Mouse (Mus musculus) cerebellum, adult 11 months (tissue): ENCODE measurements around the gene Kif9.

ENCODE experiments used
- DNase-seq: peaks from one replicate; pipeline ENCODE4 v3.0.0; 2022

The Kif9 gene

DNA sequence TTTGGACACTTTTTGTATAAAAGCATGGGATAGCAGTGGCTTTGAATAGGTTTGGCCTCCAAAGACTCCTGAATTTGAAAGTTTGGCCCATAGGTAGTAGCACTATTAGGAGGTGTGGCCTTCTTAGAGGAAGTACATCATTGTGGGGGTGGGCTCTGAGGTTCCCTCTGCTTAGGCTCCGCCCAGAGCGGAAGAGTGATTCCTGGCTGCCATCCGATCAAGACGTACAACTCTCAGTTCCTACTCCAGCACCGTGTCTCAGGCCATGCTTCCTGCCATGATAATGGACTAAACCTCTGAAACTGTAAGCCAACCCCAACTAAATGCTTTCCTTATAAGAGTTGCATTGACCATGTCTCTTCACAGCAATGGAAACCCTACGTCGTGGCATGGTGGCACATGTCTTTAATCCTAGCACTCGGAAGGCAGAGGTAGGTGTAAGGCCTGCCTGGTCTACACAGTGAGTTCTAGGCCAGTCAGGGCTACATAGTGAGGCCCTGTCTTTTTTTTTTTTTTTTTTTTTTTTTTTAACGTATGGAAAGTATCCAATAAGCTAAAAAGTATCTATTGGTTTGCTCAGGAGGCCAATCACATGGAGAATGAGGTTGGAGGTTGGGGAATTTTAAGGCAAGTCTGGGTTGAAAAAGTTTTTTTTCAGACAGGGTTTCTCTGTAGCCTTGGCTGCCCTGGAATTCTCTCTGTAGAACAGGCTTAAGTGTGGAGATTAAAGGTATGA, 52.4 kb downstream of the Kif9 start:
- DNase-seq = no peak

DNA sequence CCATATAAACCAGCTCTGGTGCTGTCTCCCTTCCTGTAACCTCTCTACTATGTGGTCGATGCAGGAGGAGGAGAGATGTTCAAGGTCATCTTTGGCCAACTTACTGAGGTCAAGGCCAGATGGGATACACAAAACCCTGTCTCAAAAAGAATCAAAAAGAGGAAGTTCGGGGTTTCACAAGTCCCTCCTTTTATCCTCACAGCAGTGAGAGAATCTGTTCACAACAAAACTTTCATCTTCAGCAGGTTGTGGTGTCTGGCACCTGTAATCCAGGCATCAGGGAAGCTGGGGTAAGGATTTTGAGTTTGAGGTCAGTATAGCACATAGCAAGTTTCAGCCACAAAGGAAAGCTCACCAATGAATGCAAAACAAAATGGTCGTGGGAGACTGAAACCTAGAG, 53.9 kb downstream of the Kif9 start:
- DNase-seq = no peak

DNA sequence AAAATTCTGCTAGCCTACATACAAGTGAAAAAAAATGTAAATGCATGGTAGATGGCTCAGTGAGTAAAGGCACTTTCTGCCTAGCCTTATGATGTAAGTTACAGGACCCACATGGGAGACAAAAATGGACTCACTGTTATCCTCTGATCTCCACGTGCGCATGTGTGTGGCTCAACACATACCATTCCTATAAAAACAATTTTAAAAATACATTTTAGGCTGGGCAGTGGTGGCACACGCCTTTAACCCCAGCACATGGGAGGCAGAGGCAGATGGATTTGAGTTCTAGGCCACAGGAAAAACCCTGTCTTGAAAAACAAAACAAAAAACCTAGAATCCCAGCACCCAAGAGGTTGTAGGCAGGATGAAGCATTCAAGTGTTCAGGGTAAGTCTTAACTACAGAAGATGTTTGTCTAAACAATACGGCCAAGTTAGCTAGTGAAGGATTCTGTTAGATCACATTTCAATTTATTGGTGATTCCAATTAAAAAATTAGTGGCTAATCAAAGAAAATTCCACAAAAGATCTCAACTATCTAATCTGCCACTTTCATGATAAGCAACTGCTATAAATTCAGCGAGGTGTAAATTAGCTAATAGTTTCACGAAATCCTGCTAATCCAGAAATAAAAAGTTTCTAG, 54.5 kb downstream of the Kif9 start:
- no peak for DNase-seq

DNA sequence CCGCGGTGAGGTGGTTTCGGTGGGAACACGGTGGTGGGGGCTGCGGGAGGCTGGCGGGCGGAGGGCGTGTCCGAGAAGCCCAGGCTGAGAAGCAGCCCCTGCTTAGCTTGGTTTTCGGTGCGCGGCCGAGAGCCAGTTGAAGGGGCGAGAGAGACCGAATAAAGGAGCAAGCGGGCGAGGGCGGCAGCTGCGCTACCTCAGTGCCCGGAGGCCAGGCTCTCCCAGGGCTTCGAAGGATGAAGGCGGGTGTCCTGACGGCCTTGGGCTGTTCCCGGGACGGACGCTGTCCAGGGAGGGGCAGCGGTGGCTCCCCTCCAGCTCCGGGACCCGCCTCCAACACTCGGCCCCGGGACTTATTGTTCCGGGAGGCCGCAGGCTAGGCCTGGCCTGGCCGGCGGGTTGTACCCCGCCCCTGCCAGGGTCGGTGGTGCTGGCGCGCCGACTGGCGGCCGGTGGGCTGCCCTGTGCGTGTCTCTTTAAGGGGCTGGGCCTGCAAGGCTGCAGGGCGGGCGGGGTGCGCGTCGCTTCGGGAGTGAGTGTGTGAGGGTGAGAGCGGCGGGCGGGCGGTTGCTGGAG, 55.2 kb downstream of the Kif9 start:
- peak; percentile 91 for DNase-seq

DNA sequence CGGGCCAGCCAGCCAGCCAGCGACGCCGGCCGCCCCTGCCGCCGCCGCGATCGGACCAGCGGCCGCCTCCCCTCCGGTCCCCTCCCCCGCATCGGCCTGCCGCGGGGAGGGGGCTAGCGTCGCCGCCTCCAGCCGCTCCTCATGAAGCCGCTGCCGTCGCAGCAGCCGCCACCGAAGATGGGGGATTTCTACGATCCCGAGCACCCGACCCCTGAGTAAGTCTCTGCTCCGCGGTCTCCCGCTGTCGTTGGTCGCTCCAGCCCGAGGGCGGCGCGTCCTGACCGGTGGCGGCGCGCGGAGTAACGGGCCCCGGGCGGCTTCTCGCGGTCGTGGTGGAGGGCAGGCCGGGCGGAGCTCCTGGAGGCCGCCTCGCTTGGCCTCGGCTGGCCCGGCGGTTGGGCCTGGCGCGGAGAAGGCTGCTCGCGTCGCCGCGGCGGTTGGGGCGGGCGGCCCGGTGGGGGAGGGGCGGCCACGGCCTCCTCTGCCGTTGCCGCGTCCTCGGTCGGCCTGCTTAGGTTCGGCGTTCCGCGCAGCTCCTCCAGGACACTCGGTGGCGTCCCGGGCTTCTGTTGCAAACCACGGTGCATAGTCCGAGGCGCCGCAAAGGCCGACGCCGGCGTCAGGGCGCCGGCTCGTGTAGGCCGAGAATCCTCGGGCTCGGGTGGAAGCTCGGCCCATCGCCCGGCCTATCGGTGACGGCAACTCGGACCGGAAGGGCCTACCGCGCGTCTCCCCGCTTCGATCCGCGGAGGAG, 56.0 kb downstream of the Kif9 start, which contains the start of gene Setd2:
Gene Setd2, plus strand, starts transcription at position 60 of the 754 bp plus-strand sequence.
- peak; percentile 63 for DNase-seq

DNA sequence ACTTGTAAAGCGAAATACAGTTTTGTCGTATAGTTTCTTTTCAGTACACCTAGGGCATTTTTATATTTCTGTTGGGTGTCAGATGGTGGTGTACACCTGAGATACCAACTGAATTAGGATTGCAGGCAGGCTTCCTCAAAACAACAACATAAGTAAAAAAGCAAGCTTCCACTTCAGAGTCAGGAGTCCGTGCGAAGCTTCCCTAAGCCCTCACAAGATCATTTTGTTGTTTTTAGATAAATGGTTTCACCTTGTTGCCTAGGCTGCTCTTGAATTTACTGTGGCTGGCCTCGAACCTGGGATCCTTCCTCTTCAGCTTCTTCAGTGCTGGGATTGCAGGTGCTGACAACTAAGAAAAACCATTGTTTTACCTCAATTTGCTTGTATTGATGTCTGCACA, 56.9 kb downstream of the Kif9 start:
- DNase-seq = no peak

DNA sequence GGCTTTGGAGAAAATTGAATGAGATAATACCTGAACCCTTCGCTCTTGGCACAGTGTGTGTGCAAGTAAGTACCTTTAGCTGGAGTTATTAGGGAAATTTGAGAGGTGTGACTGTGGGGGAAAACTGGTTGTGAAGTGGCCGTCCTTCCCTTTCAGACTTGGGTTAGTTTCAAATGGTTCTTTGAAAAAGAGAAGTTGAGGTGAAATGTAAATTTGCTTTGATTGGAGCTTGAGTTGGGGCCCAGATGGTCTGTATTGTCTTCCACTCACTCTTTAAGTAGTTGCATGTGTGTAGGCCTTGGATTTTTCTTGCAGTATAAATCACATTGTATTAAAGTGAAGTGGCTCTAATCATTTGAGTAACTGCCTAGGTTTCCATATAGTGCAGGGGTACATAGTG, 58.4 kb downstream of the Kif9 start:
- no peak for DNase-seq

DNA sequence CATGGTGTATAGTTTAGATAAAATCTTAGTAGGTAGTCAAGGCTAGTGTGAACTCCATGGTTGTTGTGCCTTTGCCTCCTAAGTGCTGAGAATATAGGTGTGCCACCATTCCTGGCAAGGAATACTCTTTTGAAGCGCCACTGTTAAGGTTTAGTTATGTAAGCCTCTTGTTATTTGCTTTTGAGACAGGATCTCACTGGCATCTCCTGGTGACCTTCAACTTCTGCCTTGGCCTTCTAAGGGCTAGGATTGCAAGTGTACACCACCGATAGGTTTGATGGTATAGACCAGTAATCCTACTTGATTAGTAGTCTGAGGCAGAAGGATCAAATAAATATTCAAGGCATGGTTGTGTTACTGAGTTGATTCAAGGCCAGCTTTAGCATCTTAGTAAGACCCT, 59.9 kb downstream of the Kif9 start:
- no peak for DNase-seq

DNA sequence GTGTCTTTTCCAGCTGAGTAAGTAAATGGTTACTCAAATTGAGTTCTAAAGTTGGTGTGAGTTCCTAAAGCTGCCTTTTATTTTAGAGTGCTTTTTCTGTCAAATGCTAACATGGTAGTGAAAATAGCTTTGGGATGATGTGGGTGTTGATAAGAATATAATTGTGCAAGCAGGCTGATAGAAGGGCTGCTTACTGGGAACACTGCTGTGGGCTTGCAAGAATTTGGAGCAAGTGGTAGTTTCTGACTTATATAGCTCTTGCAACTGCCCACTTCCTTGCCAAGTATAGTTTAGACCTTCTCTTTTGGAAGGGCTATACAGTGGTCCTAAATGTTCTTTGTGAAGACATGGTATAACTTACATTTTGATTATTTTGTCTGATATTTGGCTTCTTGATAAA, 61.8 kb downstream of the Kif9 start:
- DNase-seq = no peak

DNA sequence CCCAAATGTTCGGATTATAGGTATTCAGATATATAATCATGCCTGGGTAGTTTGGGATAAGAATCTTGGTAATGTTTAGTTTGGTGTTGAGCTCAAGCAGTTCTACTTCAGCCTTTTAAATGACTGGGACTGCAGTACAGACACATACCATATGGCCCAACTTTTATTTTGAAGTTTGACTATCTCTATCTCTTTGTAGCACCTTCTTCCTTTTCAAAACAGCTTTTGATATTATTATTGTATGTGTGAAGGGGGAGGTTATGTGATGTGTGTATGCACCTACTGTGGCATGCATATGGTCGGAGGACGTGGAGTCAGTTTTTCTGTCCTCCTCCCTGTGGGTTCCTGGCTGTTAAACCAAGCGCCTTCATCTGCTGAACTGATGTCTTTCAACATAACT, 65.2 kb downstream of the Kif9 start:
- no peak for DNase-seq

DNA sequence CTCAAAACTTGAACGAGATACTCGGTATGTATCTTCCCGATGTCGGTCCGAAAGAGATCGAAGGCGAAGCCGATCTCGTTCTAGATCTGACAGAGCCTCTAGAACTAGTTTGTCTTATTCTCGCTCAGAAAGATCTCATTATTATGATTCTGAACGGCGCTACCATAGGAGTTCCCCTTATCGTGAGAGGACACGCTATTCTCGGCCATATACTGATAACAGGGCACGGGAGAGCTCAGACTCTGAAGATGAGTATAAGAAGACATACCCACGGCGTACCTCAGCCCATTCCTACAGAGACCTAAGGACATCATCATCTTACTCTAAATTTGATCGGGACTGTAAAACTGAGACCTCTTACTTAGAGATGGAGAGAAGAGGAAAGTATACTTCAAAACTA, 71.5 kb downstream of the Kif9 start:
- no peak for DNase-seq

DNA sequence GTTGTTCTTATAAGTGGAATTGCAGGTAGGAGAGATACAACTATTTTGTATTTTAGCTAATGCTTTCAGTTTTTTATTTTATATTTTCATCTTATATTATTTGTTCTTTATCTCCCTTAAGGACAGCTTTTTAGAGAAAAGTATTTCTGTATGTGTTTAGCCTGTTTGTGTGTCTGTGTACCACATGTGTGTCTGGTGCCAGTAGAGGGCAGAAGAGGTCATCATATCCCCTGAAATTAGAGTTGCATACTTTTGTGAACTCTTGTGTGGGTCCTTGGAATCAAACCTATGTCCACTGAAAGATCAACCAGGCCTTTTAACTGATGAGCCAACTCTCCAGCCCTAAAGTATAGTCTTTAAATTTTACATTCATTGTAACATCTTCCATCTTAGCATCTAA, 91.6 kb downstream of the Kif9 start:
- no peak for DNase-seq
